ENCODE assay signal across 8 mouse cellular contexts in genomic region chr5:118373581-118373981, GRCm38 (mm10).
DNase-seq lines count a peak whose midpoint lies in the region; ATAC-seq and TF ChIP-seq lines count a peak whose summit lies in the region.

No protein-coding gene starts in this region.

- 10% methylated on average over 13 of the region's 13 CpGs for WGBS in heart, postnatal 0 days
- WGBS in neural tube, embryonic 13.5 days: 8% methylated on average over 13 of the region's 13 CpGs

- no peak overlapping the region for H3K27ac ChIP-seq in heart, postnatal 0 days (ENCODE audit: low read depth)
- H3K27ac ChIP-seq in neural tube, embryonic 13.5 days (replicated peaks): no peak overlapping the region

- H3K4me3 ChIP-seq in E14TG2a.4 (replicated peaks; ENCODE audit: low read length): peak overlapping the region; percentile 43
- no peak overlapping the region for H3K4me3 ChIP-seq in heart, postnatal 0 days (ENCODE audit: low read depth, low read length)
- H3K4me3 ChIP-seq in neural tube, embryonic 13.5 days: no peak overlapping the region

- H3K9me3 ChIP-seq in E14TG2a.4 (ENCODE audit: low read length): no peaks in the 10 kb centered on the region
- H3K9me3 ChIP-seq in heart, postnatal 0 days (replicated peaks; ENCODE audit: control insufficient read depth, low read length): no peaks in the 10 kb centered on the region
- no peaks in the 10 kb centered on the region for H3K9me3 ChIP-seq in neural tube, embryonic 13.5 days

- DNase-seq in MN1 (ENCODE audit: low spot score): peak; percentile 46
- peak; percentile 44 for DNase-seq in heart, postnatal 0 days (ENCODE audit: low spot score)
- DNase-seq in kidney, postnatal 4 days: peak; percentile 45 to 59
- no peak for DNase-seq in yolk sac, embryonic 10.5 days (ENCODE audit: low spot score)
- no peak for DNase-seq in natural killer cell, adult 2 months (ENCODE audit: low spot score in 2 of 2)
- no peak for DNase-seq in adrenal gland, postnatal 4 days (ENCODE audit: low spot score in 2 of 2)

- 0 out of 2 replicates have a peak, but pooled peaks have one; percentile 30 for ATAC-seq in heart, postnatal 0 days (ENCODE audit: insufficient read depth, low read depth)
- ATAC-seq in neural tube, embryonic 13.5 days (ENCODE audit: low read depth): no peak

- TF ChIP-seq EP300 in heart, postnatal 0 days (IDR thresholded peaks at IDR 0.05; ENCODE audit: low read depth): no peak

- H3K36me3 ChIP-seq in E14TG2a.4 (ENCODE audit: insufficient read depth, low read length): no peaks in the 10 kb centered on the region
- no peaks in the 10 kb centered on the region for H3K36me3 ChIP-seq in heart, postnatal 0 days (replicated peaks; ENCODE audit: control insufficient read depth, insufficient read depth, low read length)
- no peaks in the 10 kb centered on the region for H3K36me3 ChIP-seq in neural tube, embryonic 13.5 days

- no peak overlapping the region for H3K9ac ChIP-seq in heart, postnatal 0 days (replicated peaks; ENCODE audit: low read depth, low read length)
- H3K9ac ChIP-seq in neural tube, embryonic 13.5 days: no peak overlapping the region

- H3K4me2 ChIP-seq in heart, postnatal 0 days (ENCODE audit: low read depth, low read length): peak overlapping the region; percentile 38
- H3K4me2 ChIP-seq in neural tube, embryonic 13.5 days: peak overlapping the region; percentile 24; the same call in 1 of the 2 replicates

- H3K4me1 ChIP-seq in E14TG2a.4 (replicated peaks; ENCODE audit: low read depth, low read length): peaks cover 44% of the 10 kb centered on the region
- no peaks in the 10 kb centered on the region for H3K4me1 ChIP-seq in heart, postnatal 0 days (ENCODE audit: control insufficient read depth, insufficient read depth)
- peaks cover 26% of the 10 kb centered on the region for H3K4me1 ChIP-seq in neural tube, embryonic 13.5 days (replicated peaks)

- peaks cover 6% of the 10 kb centered on the region for H3K27me3 ChIP-seq in E14TG2a.4 (ENCODE audit: insufficient read depth, low read length)
- H3K27me3 ChIP-seq in heart, postnatal 0 days (ENCODE audit: control insufficient read depth, insufficient read depth, low read length): peaks cover 10% of the 10 kb centered on the region
- H3K27me3 ChIP-seq in neural tube, embryonic 13.5 days: peaks cover 4% of the 10 kb centered on the region

- no peak for TF ChIP-seq CTCF in E14TG2a.4 (conservative IDR thresholded peaks at IDR 0.05; ENCODE audit: low read length)
- no peak for TF ChIP-seq CTCF in heart, postnatal 0 days (IDR thresholded peaks at IDR 0.05; ENCODE audit: low read depth)

Comparison
In these comparisons a context has a peak if more than half of its experiments do, and no peak if none do; other contexts are left out.
1. DNase-seq: peak in MN1 (single experiment), heart, postnatal 0 days (single experiment) and kidney, postnatal 4 days (2 of 2); none in yolk sac, embryonic 10.5 days (single experiment), natural killer cell, adult 2 months (0 of 2) and adrenal gland, postnatal 4 days (0 of 2).